8 mouse cellular contexts compared by ENCODE assay signal in the genomic region with DNA sequence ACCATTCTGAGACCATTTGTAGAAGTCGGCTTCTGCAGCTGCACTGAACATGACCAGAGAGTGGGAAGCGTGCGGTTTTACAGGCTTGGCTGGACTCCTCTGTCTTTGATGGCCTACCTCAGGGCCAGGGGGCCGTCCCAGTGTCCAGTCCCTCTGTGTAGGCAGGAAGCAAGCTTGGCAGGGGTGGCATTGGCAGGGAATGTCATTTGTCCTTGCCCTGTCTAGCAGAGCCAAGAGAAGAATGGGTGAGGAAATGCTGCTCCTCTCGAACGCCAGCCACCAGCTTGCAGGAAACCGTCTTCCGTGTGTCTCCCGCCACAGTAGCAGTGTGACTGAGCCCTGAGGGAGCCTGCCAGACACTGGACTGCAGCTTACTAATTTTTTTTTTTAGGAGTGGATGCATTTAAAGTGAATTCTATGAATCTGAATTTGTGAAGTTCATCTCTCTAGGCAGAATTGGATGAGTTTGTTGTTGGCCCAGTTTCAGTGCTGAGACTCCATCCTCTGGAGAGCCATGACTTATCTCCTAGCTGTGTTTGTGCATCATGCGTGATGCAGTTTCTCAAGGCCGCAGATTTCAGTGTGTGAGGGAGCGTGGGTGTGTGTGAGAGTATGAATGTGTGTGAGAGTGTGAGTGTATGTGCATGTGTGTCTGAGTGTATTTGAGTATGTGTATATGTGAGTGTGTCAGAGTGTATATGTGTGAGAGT. TPM values are rescaled to one million over a fixed set of nuclear protein-coding genes. Genes with fewer than 3 reads are reported as not detected.
DNase-seq lines count a peak whose midpoint lies in the region; ATAC-seq and TF ChIP-seq lines count a peak whose summit lies in the region.

No protein-coding gene starts in this region.

- no peak overlapping the region for H3K4me2 ChIP-seq in liver, embryonic 11.5 days
- H3K4me2 ChIP-seq in liver, embryonic 12.5 days: no peak overlapping the region
- no peak overlapping the region for H3K4me2 ChIP-seq in lung, postnatal 0 days (replicated peaks; ENCODE audit: low read depth, low read length)
- no peak overlapping the region for H3K4me2 ChIP-seq in forebrain, embryonic 11.5 days (ENCODE audit: low read depth, low read length, severe bottlenecking)

- H3K9ac ChIP-seq in liver, embryonic 11.5 days (ENCODE audit: low read depth, low read length): no peak overlapping the region
- H3K9ac ChIP-seq in liver, embryonic 12.5 days: no peak overlapping the region
- H3K9ac ChIP-seq in lung, postnatal 0 days (replicated peaks; ENCODE audit: low read depth): no peak overlapping the region
- no peak overlapping the region for H3K9ac ChIP-seq in forebrain, embryonic 11.5 days (ENCODE audit: low read length)

- no peaks in the 10 kb centered on the region for H3K9me3 ChIP-seq in liver, embryonic 11.5 days (ENCODE audit: control insufficient read depth, low read length)
- no peaks in the 10 kb centered on the region for H3K9me3 ChIP-seq in liver, embryonic 12.5 days (replicated peaks)
- no peaks in the 10 kb centered on the region for H3K9me3 ChIP-seq in lung, postnatal 0 days (ENCODE audit: low read length)
- H3K9me3 ChIP-seq in forebrain, embryonic 11.5 days (ENCODE audit: control insufficient read depth, low read length): no peaks in the 10 kb centered on the region; the same call in 1 of the 2 replicates

- DNase-seq in liver, embryonic 11.5 days (ENCODE audit: low spot score): no peak
- DNase-seq in lung, postnatal 0 days (ENCODE audit: low spot score): peak; percentile 58
- DNase-seq in forebrain, embryonic 11.5 days (ENCODE audit: low spot score): no peak
- DNase-seq in thymus, adult 18-20 months: no peak
- no peak for DNase-seq in liver

- no peaks in the 10 kb centered on the region for H3K27me3 ChIP-seq in liver, embryonic 11.5 days (replicated peaks; ENCODE audit: control insufficient read depth, insufficient read depth, low read length)
- H3K27me3 ChIP-seq in liver, embryonic 12.5 days (replicated peaks): no peaks in the 10 kb centered on the region
- no peaks in the 10 kb centered on the region for H3K27me3 ChIP-seq in lung, postnatal 0 days (replicated peaks; ENCODE audit: insufficient read depth, low read length)
- no peaks in the 10 kb centered on the region for H3K27me3 ChIP-seq in forebrain, embryonic 11.5 days (ENCODE audit: control insufficient read depth, insufficient read depth, low read length)

- no peak overlapping the region for H3K27ac ChIP-seq in liver, embryonic 11.5 days (ENCODE audit: low read depth, low read length)
- H3K27ac ChIP-seq in liver, embryonic 12.5 days: no peak overlapping the region
- no peak overlapping the region for H3K27ac ChIP-seq in lung, postnatal 0 days (ENCODE audit: low read length)
- no peak overlapping the region for H3K27ac ChIP-seq in forebrain, embryonic 11.5 days (ENCODE audit: low read depth, low read length)

- 0 out of 2 replicates have a peak, but pooled peaks have one; percentile 12 for ATAC-seq in liver, embryonic 11.5 days (replicated peaks; ENCODE audit: low FRiP score)
- ATAC-seq in liver, embryonic 12.5 days: no peak
- ATAC-seq in cerebellum, adult (ENCODE audit: insufficient number of reproducible peaks, low FRiP score, low TSS enrichment): peak; percentile 85
- peak; percentile 37; the same call in 1 of the 2 replicates for ATAC-seq in granulocyte monocyte progenitor cell, adult 5-6 weeks (replicated peaks; ENCODE audit: poor library complexity, severe bottlenecking)
- ATAC-seq in lung, postnatal 0 days: peak; percentile 91
- no peak for ATAC-seq in forebrain, embryonic 11.5 days (replicated peaks; ENCODE audit: low FRiP score)

- H3K4me3 ChIP-seq in liver, embryonic 11.5 days (ENCODE audit: low read depth, low read length): no peak overlapping the region
- no peak overlapping the region for H3K4me3 ChIP-seq in liver, embryonic 12.5 days
- H3K4me3 ChIP-seq in lung, postnatal 0 days (ENCODE audit: low read depth, low read length): no peak overlapping the region
- H3K4me3 ChIP-seq in forebrain, embryonic 11.5 days (ENCODE audit: low read depth, low read length): no peak overlapping the region

- no peak for TF ChIP-seq CTCF in lung, postnatal 0 days (IDR thresholded peaks at IDR 0.05)

- no peaks in the 10 kb centered on the region for H3K4me1 ChIP-seq in liver, embryonic 11.5 days (replicated peaks; ENCODE audit: control insufficient read depth, insufficient read depth, low read length)
- peaks cover 52% of the 10 kb centered on the region for H3K4me1 ChIP-seq in liver, embryonic 12.5 days
- H3K4me1 ChIP-seq in lung, postnatal 0 days (ENCODE audit: insufficient read depth, low read depth, low read length): no peaks in the 10 kb centered on the region
- H3K4me1 ChIP-seq in forebrain, embryonic 11.5 days (replicated peaks; ENCODE audit: control insufficient read depth, insufficient read depth, low read length): no peaks in the 10 kb centered on the region

- 0 out of 2 replicates have a peak, but pooled peaks have one; percentile 35 for TF ChIP-seq EP300 in lung, postnatal 0 days (IDR thresholded peaks at IDR 0.05)

- WGBS in liver, embryonic 11.5 days: 74% methylated on average over 12 of the region's 12 CpGs
- 66% methylated on average over 12 of the region's 12 CpGs for WGBS in liver, embryonic 12.5 days (ENCODE audit: insufficient replicate concordance)
- WGBS in lung, postnatal 0 days: 46% methylated on average over 12 of the region's 12 CpGs
- 88% methylated on average over 12 of the region's 12 CpGs for WGBS in forebrain, embryonic 11.5 days

- H3K36me3 ChIP-seq in liver, embryonic 11.5 days (ENCODE audit: control insufficient read depth, insufficient read depth, low read length): no peaks in the 10 kb centered on the region
- peaks cover 20% of the 10 kb centered on the region for H3K36me3 ChIP-seq in liver, embryonic 12.5 days
- H3K36me3 ChIP-seq in lung, postnatal 0 days (ENCODE audit: insufficient read depth, low read length): no peaks in the 10 kb centered on the region
- no peaks in the 10 kb centered on the region for H3K36me3 ChIP-seq in forebrain, embryonic 11.5 days (ENCODE audit: control insufficient read depth, insufficient read depth, low read length)

RNA-seq across cellular contexts. Expression of a gene that starts 12.8 kb away (rescaled TPM):
- polyA plus RNA-seq in liver, embryonic 11.5 days (2014; fragmentation: Nextera tagmentation; extraction: Ambion mirVana): 9.4 and 10.8 TPM in 2 replicates
- 7.5 and 7.8 TPM in 2 replicates for polyA plus RNA-seq in liver, embryonic 12.5 days (2016; fragmentation: Nextera tagmentation; extraction: Ambion mirVana)
- total RNA-seq in granulocyte monocyte progenitor cell, adult 5-6 weeks (2014; fragmentation: Nextera tagmentation): 16.1 and 19.8 TPM in 2 replicates
- 6.5 and 9.7 TPM in 2 replicates for total RNA-seq in granulocyte monocyte progenitor cell, adult 5-6 weeks (2017)
- 7.5 and 7.6 TPM in 2 replicates for polyA plus RNA-seq in lung, postnatal 0 days (2015; fragmentation: Nextera tagmentation; extraction: Ambion mirVana)
- 11.8 TPM in 2 replicates for polyA plus RNA-seq in forebrain, embryonic 11.5 days (2014; fragmentation: Nextera tagmentation; extraction: Ambion mirVana)

Comparison
In these comparisons a context has a peak if more than half of its experiments do, and no peak if none do; other contexts are left out.
1. ATAC-seq: peak in liver, embryonic 11.5 days (single experiment), cerebellum, adult (single experiment), granulocyte monocyte progenitor cell, adult 5-6 weeks (single experiment) and lung, postnatal 0 days (single experiment); none in liver, embryonic 12.5 days (single experiment) and forebrain, embryonic 11.5 days (single experiment).